Mouse (Mus musculus) CH12.LX (cell line): Measurements from ENCODE around the gene Mboat1.

Experiments
- BHLHE40 ChIP-seq: IDR thresholded peaks from 2 replicates; pipeline ENCODE4 v1.6.1; 2011; ENCODE audit warnings: mild to moderate bottlenecking, low read depth, low read length, improper control_type of control experiment
- CTCF ChIP-seq, 2 experiments: IDR thresholded peaks in 1 of 2; conservative IDR thresholded peaks in 1 of 2; 2 replicates each; pipeline ENCODE4 v1.5.1; 2011 to 2012; ENCODE audit warnings: low read depth in 2 of 2, low read length in 2 of 2, improper control_type of control experiment in 1 of 2, inconsistent platforms in 1 of 2, mild to moderate bottlenecking in 1 of 2, moderate library complexity in 1 of 2
- EP300 ChIP-seq: IDR thresholded peaks from 2 replicates; pipeline ENCODE4 v1.6.1; 2011; ENCODE audit warnings: low read length, improper control_type of control experiment
- KAT2A ChIP-seq: IDR thresholded peaks from 2 replicates; pipeline ENCODE4 v1.6.1; 2012; ENCODE audit warnings: low read length, improper control_type of control experiment, inconsistent platforms; ENCODE audit not compliant: insufficient replicate concordance
- PAX5 ChIP-seq: IDR thresholded peaks from 2 replicates; pipeline ENCODE4 v1.6.1; 2012; ENCODE audit warnings: low read length, inconsistent platforms, mixed read lengths
- POLR2A ChIP-seq: IDR thresholded peaks from 2 replicates; pipeline ENCODE4 v1.6.1; 2011; ENCODE audit warnings: low read depth, mild to moderate bottlenecking, improper control_type of control experiment, low read length
- ZMIZ1 ChIP-seq: IDR thresholded peaks from 2 replicates; pipeline ENCODE4 v1.6.1; 2012; ENCODE audit warnings: low read depth, mild to moderate bottlenecking, inconsistent platforms, low read length, improper control_type of control experiment

DNA sequence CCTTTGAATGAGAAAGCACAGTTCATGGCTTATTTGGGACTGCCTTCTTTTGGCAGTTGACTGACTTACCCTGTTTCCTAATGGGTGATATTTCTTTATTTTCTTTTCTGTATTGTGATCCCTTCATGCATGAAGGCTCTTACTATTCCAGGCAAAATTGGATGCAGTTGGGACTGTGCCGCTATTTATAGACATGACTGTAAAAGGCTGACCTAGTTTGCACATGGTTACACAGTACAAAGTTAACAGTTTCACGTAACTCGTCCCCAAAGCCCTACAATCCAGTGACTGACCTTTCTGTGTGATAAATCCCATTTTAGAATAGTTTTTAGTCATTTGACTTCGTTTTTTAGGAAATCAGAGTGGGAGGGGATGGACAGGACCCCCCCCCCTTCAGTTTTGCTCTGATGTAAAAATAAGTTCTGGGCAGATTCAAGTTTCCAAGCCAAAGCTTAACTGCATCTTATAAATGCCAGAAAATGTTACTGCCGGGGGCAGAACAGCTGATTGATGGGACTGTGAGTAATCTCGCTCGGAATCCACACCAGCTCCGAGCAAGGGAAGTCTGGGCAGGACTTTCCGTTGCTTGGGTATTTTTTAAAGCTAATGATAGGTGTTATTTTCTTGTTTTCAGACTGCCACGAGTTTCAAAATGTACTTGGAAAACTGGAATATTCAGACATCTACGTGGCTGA lies 98.9 kb downstream of the Mboat1 start:
- TF ChIP-seq ZMIZ1 (no peak), BHLHE40 (no peak), PAX5 (no peak), KAT2A (no peak), POLR2A (no peak), EP300 (no peak), CTCF (conservative IDR thresholded peaks at IDR 0.05 in 1 of 2, IDR thresholded peaks at IDR 0.05 in 1 of 2; ENCODE audit: low read depth in 2 of 2, low read length in 2 of 2) (no peak)
